Mouse (Mus musculus): ENCODE data around the gene Frs3.
"Not testable (repeated sequence)": the region's sequence is repeated elsewhere in the genome, so short reads cannot be mapped to it uniquely, and the experiment has no call there.

Frs3 gene

GRCm38 (mm10) chr17:47688608-47689575, at the start of gene Frs3:
Gene Frs3 (plus strand): TSS chr17:47689030.
- peak; percentile 56 for DNase-seq (ENCODE audit: low spot score)

GRCm38 (mm10) chr17:47642992-47643391, 45.8 kb upstream of the Frs3 start:
- DNase-seq (ENCODE audit: low spot score): no peak

GRCm38 (mm10) chr17:47646683-47647082, 42.1 kb upstream of the Frs3 start:
- peak; percentile 53 for DNase-seq (ENCODE audit: low spot score)

GRCm38 (mm10) chr17:47648966-47649365, 39.9 kb upstream of the Frs3 start:
- no peak for DNase-seq (ENCODE audit: low spot score)

- no peak for DNase-seq (ENCODE audit: low spot score)
These were observed 36.9 kb upstream of the Frs3 start for GRCm38 (mm10) chr17:47651953-47652352.

GRCm38 (mm10) chr17:47654346-47654745, 34.5 kb upstream of the Frs3 start:
- not testable (repeated sequence) for DNase-seq (ENCODE audit: low spot score)

GRCm38 (mm10) chr17:47655697-47656096, 33.1 kb upstream of the Frs3 start:
- no peak for DNase-seq (ENCODE audit: low spot score)

GRCm38 (mm10) chr17:47657901-47658300, 30.9 kb upstream of the Frs3 start:
- DNase-seq (ENCODE audit: low spot score): no peak

- no peak for DNase-seq (ENCODE audit: low spot score)
These were observed 30.0 kb upstream of the Frs3 start for GRCm38 (mm10) chr17:47658741-47659243.

- no peak for DNase-seq (ENCODE audit: low spot score)
These were observed 25.7 kb upstream of the Frs3 start for GRCm38 (mm10) chr17:47663009-47663713.

- DNase-seq (ENCODE audit: low spot score): no peak
These were observed 24.4 kb upstream of the Frs3 start for GRCm38 (mm10) chr17:47664474-47664873.

- no peak for DNase-seq (ENCODE audit: low spot score)
These were observed 19.7 kb upstream of the Frs3 start for GRCm38 (mm10) chr17:47669166-47669565.

- DNase-seq (ENCODE audit: low spot score): no peak
These were observed 16.9 kb upstream of the Frs3 start for GRCm38 (mm10) chr17:47671988-47672310.

GRCm38 (mm10) chr17:47672311-47673111, 16.3 kb upstream of the Frs3 start:
- peak; percentile 52 for DNase-seq (ENCODE audit: low spot score)

GRCm38 (mm10) chr17:47676581-47676980, 12.2 kb upstream of the Frs3 start:
- DNase-seq (ENCODE audit: low spot score): peak; percentile 70

GRCm38 (mm10) chr17:47678238-47678637, 10.6 kb upstream of the Frs3 start:
- no peak for DNase-seq (ENCODE audit: low spot score)

GRCm38 (mm10) chr17:47678702-47679101, 10.1 kb upstream of the Frs3 start:
- DNase-seq (ENCODE audit: low spot score): no peak

- no peak for DNase-seq (ENCODE audit: low spot score)
These were observed 6.0 kb upstream of the Frs3 start for GRCm38 (mm10) chr17:47682836-47683235.

- DNase-seq (ENCODE audit: low spot score): peak; percentile 85
These were observed 1.2 kb upstream of the Frs3 start for GRCm38 (mm10) chr17:47687409-47688343.

GRCm38 (mm10) chr17:47688344-47688607, 554 bp upstream of the Frs3 start, which contains the start of gene Tomm6:
Gene Tomm6 (minus strand): TSS chr17:47688386.
- no peak for DNase-seq (ENCODE audit: low spot score)

GRCm38 (mm10) chr17:47689894-47690293, 1.1 kb downstream of the Frs3 start:
- no peak for DNase-seq (ENCODE audit: low spot score)
